8 mouse cellular contexts compared by ENCODE assay signal in genomic region chr14:101482270-101482669, GRCm38 (mm10).
DNase-seq lines count a peak whose midpoint lies in the region; ATAC-seq and TF ChIP-seq lines count a peak whose summit lies in the region.

No protein-coding gene starts in this region.

- H3K9ac ChIP-seq in liver, adult 2 months (ENCODE audit: low read depth, low read length): no peak overlapping the region
- no peak overlapping the region for H3K9ac ChIP-seq in liver, embryonic 12.5 days

- TF ChIP-seq POLR2A in liver, adult 2 months (IDR thresholded peaks at IDR 0.05; ENCODE audit: extremely low read depth, insufficient read depth, low read length): no peak

- no peak overlapping the region for H3K4me3 ChIP-seq in liver, adult 2 months (ENCODE audit: insufficient read depth, low read depth, low read length)
- H3K4me3 ChIP-seq in liver, embryonic 12.5 days: no peak overlapping the region

- H3K36me3 ChIP-seq in liver, adult 2 months (ENCODE audit: control insufficient read depth, insufficient read depth, low read length): 0 out of 2 replicates have a peak, but pooled peaks cover 3% of the 10 kb centered on the region
- H3K36me3 ChIP-seq in liver, embryonic 12.5 days: no peaks in the 10 kb centered on the region

- peak; percentile 57; the same call in 1 of the 2 replicates for TF ChIP-seq CTCF in liver, adult 2 months (IDR thresholded peaks at IDR 0.05; ENCODE audit: low read depth, low read length)

- peak; percentile 27 to 35 for DNase-seq in cerebellum, adult 18-20 months
- no peak for DNase-seq in cerebellum, adult 11-12 months
- no peak for DNase-seq in liver, adult 2 months (ENCODE audit: extremely low read depth, low read depth, low spot score)
- DNase-seq in adrenal gland, postnatal 25 days: peak; percentile 61
- DNase-seq in kidney, postnatal 14 days: peak; percentile 33

- ATAC-seq in liver, embryonic 12.5 days: no peak
- ATAC-seq in megakaryocyte-erythroid progenitor cell, adult 5-6 weeks (replicated peaks; ENCODE audit: low FRiP score, low TSS enrichment, poor library complexity, severe bottlenecking): no peak
- ATAC-seq in megakaryocyte, adult 5-6 weeks (ENCODE audit: poor library complexity, severe bottlenecking): no peak

- no peak overlapping the region for H3K4me2 ChIP-seq in liver, embryonic 12.5 days

- H3K4me1 ChIP-seq in liver, adult 2 months (ENCODE audit: control insufficient read depth, insufficient read depth, low read length): no peaks in the 10 kb centered on the region
- peaks cover 10% of the 10 kb centered on the region for H3K4me1 ChIP-seq in liver, embryonic 12.5 days

- WGBS in liver, adult 2 months: 44% methylated on average over 4 of the region's 4 CpGs
- WGBS in liver, embryonic 12.5 days (ENCODE audit: insufficient replicate concordance): 27% methylated on average over 4 of the region's 4 CpGs

- no peaks in the 10 kb centered on the region for H3K9me3 ChIP-seq in liver, embryonic 12.5 days (replicated peaks)

- no peaks in the 10 kb centered on the region for H3K27me3 ChIP-seq in liver, adult 2 months (ENCODE audit: control insufficient read depth, insufficient read depth, low read length)
- H3K27me3 ChIP-seq in liver, embryonic 12.5 days (replicated peaks): no peaks in the 10 kb centered on the region

- H3K27ac ChIP-seq in liver, adult 2 months (replicated peaks; ENCODE audit: insufficient read depth, low read depth, low read length): no peak overlapping the region
- no peak overlapping the region for H3K27ac ChIP-seq in liver, embryonic 12.5 days

- H3K79me2 ChIP-seq in liver, adult 2 months (ENCODE audit: control insufficient read depth, insufficient read depth, low read length): no peaks in the 10 kb centered on the region

Comparison
In these comparisons a context has a peak if more than half of its experiments do, and no peak if none do; other contexts are left out.
1. DNase-seq: peak in cerebellum, adult 18-20 months (2 of 2), adrenal gland, postnatal 25 days (single experiment) and kidney, postnatal 14 days (single experiment); none in cerebellum, adult 11-12 months (single experiment) and liver, adult 2 months (single experiment).